In genomic region chrX:98707766-98708165, GRCm38 (mm10) we compare ENCODE assay signal across 13 mouse cellular contexts.
A peak's percentile ranks its signal among the peaks of the same experiment; 100 is the strongest.
DNase-seq lines count a peak whose midpoint lies in the region; ATAC-seq and TF ChIP-seq lines count a peak whose summit lies in the region.
"Had no signal": no experiment of that assay in that cellular context is flagged by ENCODE, and none has a peak within 500 bp of the region (broad histone marks: within the 10 kb centered on the region; RNA-seq: fewer than 3 reads in every experiment).

No protein-coding gene starts in this region.

- H3K9me3 ChIP-seq in intestine, postnatal 0 days (ENCODE audit: control insufficient read depth), result no peaks in the 10 kb centered on the region
- H3K9me3 ChIP-seq: hindbrain, embryonic 15.5 days; lung, embryonic 15.5 days had no signal

- no peaks in the 10 kb centered on the region for H3K36me3 ChIP-seq in heart, adult 2 months (ENCODE audit: control insufficient read depth, insufficient read depth, low read length)
- H3K36me3 ChIP-seq in intestine, postnatal 0 days (ENCODE audit: control insufficient read depth, insufficient read depth), result no peaks in the 10 kb centered on the region
- H3K36me3 ChIP-seq: hindbrain, embryonic 15.5 days; lung, embryonic 15.5 days had no signal

- H3K4me1 ChIP-seq in heart, adult 2 months (ENCODE audit: control insufficient read depth, insufficient read depth, low read length), result no peaks in the 10 kb centered on the region
- H3K4me1 ChIP-seq in intestine, postnatal 0 days (replicated peaks; ENCODE audit: control insufficient read depth, insufficient read depth, low read length), result no peaks in the 10 kb centered on the region
- H3K4me1 ChIP-seq: hindbrain, embryonic 15.5 days; lung, embryonic 15.5 days had no signal

- H3K27ac ChIP-seq in heart, adult 2 months, result no peak overlapping the region
- no peak overlapping the region for H3K27ac ChIP-seq in intestine, postnatal 0 days (ENCODE audit: low read depth, low read length)
- H3K27ac ChIP-seq: hindbrain, embryonic 15.5 days; lung, embryonic 15.5 days had no signal

- TF ChIP-seq EP300 in heart, adult 2 months (IDR thresholded peaks at IDR 0.05; ENCODE audit: insufficient read depth, low read depth, low read length), result no peak

- no peak for ATAC-seq in intestine, postnatal 0 days
- ATAC-seq: activated CD4-positive, CD25-positive, alpha-beta regulatory T cell, adult 4 months had no signal

- H3K79me2 ChIP-seq in heart, adult 2 months (replicated peaks; ENCODE audit: control insufficient read depth, insufficient read depth, low read length), result no peaks in the 10 kb centered on the region

- H3K4me2 ChIP-seq in intestine, postnatal 0 days (replicated peaks; ENCODE audit: low read depth), result no peak overlapping the region
- H3K4me2 ChIP-seq: hindbrain, embryonic 15.5 days; lung, embryonic 15.5 days had no signal

- no peak for TF ChIP-seq POLR2A in heart, adult 2 months (IDR thresholded peaks at IDR 0.05; ENCODE audit: insufficient read depth, low read depth, low read length)

- H3K9ac ChIP-seq in heart, adult 2 months (ENCODE audit: low read depth, low read length), result no peak overlapping the region
- H3K9ac ChIP-seq in intestine, postnatal 0 days (ENCODE audit: low read depth, low read length), result no peak overlapping the region
- H3K9ac ChIP-seq: hindbrain, embryonic 15.5 days; lung, embryonic 15.5 days had no signal

- intact Hi-C loops in heart, adult 2 months (cut with DNase I), result loop anchor here (10.0 kb wide), 1 partner anchor 947 kb away; no protein-coding TSS in a partner anchor

- no peak overlapping the region for H3K4me3 ChIP-seq in heart, adult 2 months
- H3K4me3 ChIP-seq in intestine, postnatal 0 days (ENCODE audit: low read depth, low read length), result no peak overlapping the region
- H3K4me3 ChIP-seq: erythroblast, embryonic 14.5 days; hindbrain, embryonic 15.5 days; lung, embryonic 15.5 days had no signal

- peak; percentile 6 for DNase-seq in cerebellum, adult 11-12 months
- no peak for DNase-seq in cerebellum, postnatal 4 days (ENCODE audit: low spot score in 2 of 2)
- DNase-seq in heart, adult 18-20 months, result peak; percentile 7 to 25
- DNase-seq in heart, adult 2 months, result no peak
- peak; percentile 5 for DNase-seq in right cerebral cortex, adult 18-20 months
- no peak for DNase-seq in right cerebral cortex, postnatal 14 days
- no peak for DNase-seq in ovary, postnatal 14 days (ENCODE audit: low spot score)
- DNase-seq: retina, postnatal 1 day had no signal

- no peaks in the 10 kb centered on the region for H3K27me3 ChIP-seq in heart, adult 2 months (ENCODE audit: control insufficient read depth, insufficient read depth, low read length)
- no peaks in the 10 kb centered on the region for H3K27me3 ChIP-seq in intestine, postnatal 0 days (replicated peaks; ENCODE audit: control insufficient read depth, insufficient read depth, low read length)
- H3K27me3 ChIP-seq: hindbrain, embryonic 15.5 days; lung, embryonic 15.5 days had no signal

- TF ChIP-seq CTCF in heart, adult 2 months (IDR thresholded peaks at IDR 0.05), result no peak
- no peak for TF ChIP-seq CTCF in intestine, postnatal 0 days (IDR thresholded peaks at IDR 0.05; ENCODE audit: low read depth)

Comparison
In these comparisons a context has a peak if more than half of its experiments do, and no peak if none do; other contexts are left out.
1. DNase-seq: peak in cerebellum, adult 11-12 months (single experiment), heart, adult 18-20 months (2 of 2) and right cerebral cortex, adult 18-20 months (single experiment); none in cerebellum, postnatal 4 days (0 of 2), heart, adult 2 months (0 of 2), right cerebral cortex, postnatal 14 days (single experiment) and ovary, postnatal 14 days (single experiment).